Mouse (Mus musculus): ENCODE results near the gene Gpd2. TPM values are rescaled to one million over a fixed set of nuclear protein-coding genes. Genes with fewer than 3 reads are reported as not detected.

Gene Gpd2
- total RNA-seq, 2 experiments from 2014 or later, result 193 to 197 TPM

- DNase-seq, result no peak
Measured at GRCm38 (mm10) chr2:57387816-57388215, 150.4 kb downstream of the Gpd2 start.

GRCm38 (mm10) chr2:57395071-57395470 is 157.6 kb downstream of the Gpd2 start:
- DNase-seq, result no peak

GRCm38 (mm10) chr2:57396061-57396460 is 158.6 kb downstream of the Gpd2 start:
- DNase-seq, result no peak

GRCm38 (mm10) chr2:57397727-57398126 is 160.3 kb downstream of the Gpd2 start:
- no peak for DNase-seq

GRCm38 (mm10) chr2:57407414-57408019 is 170.1 kb downstream of the Gpd2 start:
- no peak for DNase-seq

- DNase-seq, result no peak
Measured at GRCm38 (mm10) chr2:57408413-57408812, 171.0 kb downstream of the Gpd2 start.

- DNase-seq, result no peak
Measured at GRCm38 (mm10) chr2:57411551-57411950, 174.1 kb downstream of the Gpd2 start.

- DNase-seq, result no peak
Measured at GRCm38 (mm10) chr2:57414550-57415160, 177.2 kb downstream of the Gpd2 start.

- DNase-seq, result no peak
Measured at GRCm38 (mm10) chr2:57416711-57417110, 179.3 kb downstream of the Gpd2 start.

Other genes starting within 250 kb of the Gpd2 start
- gene Nr4a2, start 113.6 kb upstream of the Gpd2 start, total RNA-seq (2021), result 1 to 10 TPM; 1.1 to 1.6 TPM

Measured in gastrocnemius, postnatal 25 days (tissue).